Mouse (Mus musculus) brain, embryonic 14.5 days (tissue): ENCODE measurements at regions not wholly inside any gene's neighbourhood (a gene's known extent, or its start where the extent isn't known, plus 50 kb on each side); places are given as distances from the start of the nearest gene placed in this dataset.

Experiments used
- CTCF ChIP-seq: fragments of 200-500 bp; IDR thresholded peaks from 2 replicates; pipeline ENCODE4 v1.5.1; 2012; ENCODE audit warnings: inconsistent platforms, mild to moderate bottlenecking, moderate library complexity, borderline replicate concordance; ENCODE audit not compliant: insufficient read depth, insufficient read length; ENCODE audit errors: extremely low read depth
- POLR2A ChIP-seq: fragments of 200-500 bp; IDR thresholded peaks from 2 replicates; pipeline ENCODE4 v1.6.1; 2012; ENCODE audit warnings: mild to moderate bottlenecking, inconsistent platforms, borderline replicate concordance; ENCODE audit not compliant: poor library complexity, insufficient read depth, insufficient read length, severe bottlenecking; ENCODE audit errors: extremely low read depth

DNA sequence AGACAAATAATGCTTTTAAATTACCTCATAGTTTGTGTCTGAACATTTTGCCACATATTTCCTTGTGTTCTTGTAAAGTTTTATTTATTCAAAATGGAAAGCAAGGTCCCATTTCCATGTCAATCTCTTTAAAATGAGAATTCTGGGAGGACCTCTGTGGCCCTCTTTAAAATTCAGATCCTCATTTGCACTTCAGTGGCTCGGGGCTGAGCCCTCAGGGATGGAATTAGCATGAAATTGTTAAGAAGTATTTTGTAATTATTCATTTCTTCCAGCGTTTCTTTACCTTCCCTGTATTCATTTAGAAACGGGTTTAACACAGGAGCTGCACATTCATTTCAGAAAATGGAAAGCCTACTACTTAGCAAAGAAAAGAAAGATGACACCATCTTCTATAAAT, 531.7 kb downstream of the Klhl13 start:
- TF ChIP-seq CTCF (no peak), POLR2A (no peak)
